Mouse (Mus musculus) hindbrain, embryonic 15.5 days (tissue): ENCODE results near the gene Wdr95. TPM values are rescaled to one million over a fixed set of nuclear protein-coding genes. Genes with fewer than 3 reads are reported as not detected.

Source experiments
- ATAC-seq: fragments of 200-750 bp; cut with Nextera tagmentation; 2 replicates; pipeline ENCODE4 v1.8.0; 2017; ENCODE audit warnings: low read depth, moderate number of reproducible peaks, moderate TSS enrichment; ENCODE audit not compliant: low FRiP score
- H3K27ac ChIP-seq: fragments of 300-500 bp; sonication (generic); replicated peaks from 2 replicates; pipeline ENCODE4 v1.5.1; 2015; ENCODE audit warnings: mild to moderate bottlenecking, inconsistent platforms
- H3K27me3 ChIP-seq: fragments of 300-500 bp; sonication (generic); 2 replicates; pipeline ENCODE4 v1.6.1; 2015; ENCODE audit warnings: control low read depth, inconsistent platforms
- H3K36me3 ChIP-seq: fragments of 300-500 bp; sonication (generic); 2 replicates; pipeline ENCODE4 v1.6.1; 2015; ENCODE audit warnings: control low read depth, inconsistent platforms
- H3K4me1 ChIP-seq: fragments of 300-500 bp; sonication (generic); replicated peaks from 2 replicates; pipeline ENCODE4 v1.6.1; 2015; ENCODE audit warnings: control low read depth, inconsistent platforms
- H3K4me2 ChIP-seq: fragments of 300-500 bp; sonication (generic); 2 replicates; pipeline ENCODE4 v1.6.1; 2015; ENCODE audit warnings: moderate library complexity, mild to moderate bottlenecking, inconsistent platforms
- H3K4me3 ChIP-seq: fragments of 300-500 bp; sonication (generic); 2 replicates; pipeline ENCODE4 v1.5.1; 2015; ENCODE audit warnings: mild to moderate bottlenecking, inconsistent platforms
- H3K9ac ChIP-seq: fragments of 300-500 bp; sonication (generic); 2 replicates; pipeline ENCODE4 v1.6.1; 2015; ENCODE audit warnings: inconsistent platforms
- H3K9me3 ChIP-seq: fragments of 300-500 bp; sonication (generic); 2 replicates; pipeline ENCODE4 v1.6.1; 2016; ENCODE audit warnings: control low read depth, inconsistent platforms
- WGBS: fragments of 180-500 bp; shearing (Covaris S2); methylation state at CpG from one replicate; pipeline ENCODE4 v1.1.7; 2015; 5-methylcytosine and 5-hydroxymethylcytosine counted together
- polyA plus RNA-seq: library from polyadenylated mRNA; unstranded; fragments of >200 nt; fragmentation: Nextera tagmentation; extraction: Ambion mirVana; gene quantifications from 2 replicates; pipeline ENCODE4 v1.2.1, GENCODE M21; 2015

The Wdr95 gene
- polyA plus RNA-seq, 1 experiment from 2014 or later: 0.13 TPM

GRCm38 (mm10) chr5:149642366-149642765 is 113.9 kb downstream of the Wdr95 start:
- H3K27ac ChIP-seq: no peak overlapping the region
- H3K9ac ChIP-seq: no peak overlapping the region
- no peaks in the 10 kb centered on the region for H3K27me3 ChIP-seq
- WGBS: 49% methylated on average over 6 of the region's 6 CpGs
- H3K4me3 ChIP-seq: no peak overlapping the region
- no peak overlapping the region for H3K4me2 ChIP-seq
- no peaks in the 10 kb centered on the region for H3K36me3 ChIP-seq
- no peak for ATAC-seq
- no peaks in the 10 kb centered on the region for H3K9me3 ChIP-seq
- peaks cover 8% of the 10 kb centered on the region for H3K4me1 ChIP-seq

DNA sequence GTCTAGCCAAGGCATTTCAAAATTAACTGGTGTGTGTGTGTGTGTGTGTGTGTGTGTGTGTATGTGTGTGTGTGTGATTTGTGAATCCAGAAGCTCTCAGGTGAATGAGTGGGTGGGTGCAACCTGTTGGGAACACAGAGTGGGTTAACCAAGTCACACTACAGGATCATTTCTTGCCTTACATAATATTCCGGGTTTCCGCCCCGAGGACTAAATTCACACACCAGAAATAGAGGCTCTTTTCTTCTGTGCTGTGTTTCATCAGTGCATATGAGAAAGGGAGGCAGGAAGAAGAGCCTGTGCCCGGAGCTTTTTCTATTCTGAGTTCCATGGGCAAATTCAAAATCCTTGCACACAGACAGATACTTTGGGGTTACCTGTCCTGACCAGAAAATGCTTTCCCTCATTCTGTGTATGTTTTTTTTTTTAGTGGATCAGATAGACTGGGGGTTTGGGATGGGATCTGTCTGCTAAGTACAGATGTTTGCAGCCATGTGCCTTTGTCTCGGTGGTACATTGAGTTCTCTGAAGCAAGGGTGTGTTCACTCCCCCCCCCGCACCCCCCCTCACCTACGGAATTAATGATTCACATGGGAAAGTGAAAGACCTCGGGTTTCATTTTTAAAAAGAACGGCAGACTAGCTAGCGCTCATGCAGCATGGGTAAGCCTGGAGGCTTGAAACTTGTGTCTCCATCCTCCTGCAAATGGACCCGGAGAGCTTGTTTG is 114.5 kb downstream of the Wdr95 start:
- WGBS: 79% methylated on average over 11 of the region's 11 CpGs
- Histone ChIP-seq H3K9me3 (no peaks in the 10 kb centered on the region), H3K9ac (no peak overlapping the region), H3K4me2 (no peak overlapping the region), H3K27me3 (no peaks in the 10 kb centered on the region), H3K27ac (no peak overlapping the region), H3K36me3 (no peaks in the 10 kb centered on the region), H3K4me1 (peaks cover 13% of the 10 kb centered on the region), H3K4me3 (no peak overlapping the region)
- no peak for ATAC-seq

GRCm38 (mm10) chr5:149647367-149648115 is 119.1 kb downstream of the Wdr95 start:
- peaks cover 19% of the 10 kb centered on the region for H3K4me1 ChIP-seq
- 56% methylated on average over 8 of the region's 8 CpGs for WGBS
- H3K27ac ChIP-seq: peak overlapping the region; percentile 38; the same call in 1 of the 2 replicates
- H3K27me3 ChIP-seq: no peaks in the 10 kb centered on the region
- H3K4me2 ChIP-seq: no peak overlapping the region
- no peaks in the 10 kb centered on the region for H3K36me3 ChIP-seq
- no peaks in the 10 kb centered on the region for H3K9me3 ChIP-seq
- ATAC-seq: peak; percentile 53; the same call in 1 of the 2 replicates
- H3K4me3 ChIP-seq: no peak overlapping the region
- no peak overlapping the region for H3K9ac ChIP-seq

DNA sequence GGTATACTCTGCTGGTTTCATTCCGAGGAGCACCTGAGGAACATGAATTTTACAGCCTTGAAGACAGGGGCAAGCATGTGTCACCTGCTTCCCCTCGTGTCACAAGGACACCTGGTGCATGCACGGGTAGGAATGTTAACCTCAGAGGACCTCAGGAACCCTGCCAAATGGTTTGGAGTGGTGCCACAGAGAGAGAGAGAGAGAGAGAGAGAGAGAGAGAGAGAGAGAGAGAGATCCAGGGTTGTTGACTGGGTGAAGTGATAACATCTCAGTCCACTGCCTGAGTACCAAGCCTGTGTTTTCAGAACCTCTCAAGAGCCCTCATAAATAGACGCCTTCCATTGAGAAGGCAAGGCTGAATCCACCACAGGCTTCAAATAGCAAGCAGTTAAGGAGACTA is 119.7 kb downstream of the Wdr95 start:
- Histone ChIP-seq H3K27ac (0 out of 2 replicates have a peak overlapping the region, but pooled peaks have one; percentile 38), H3K36me3 (no peaks in the 10 kb centered on the region), H3K4me3 (no peak overlapping the region), H3K4me2 (no peak overlapping the region), H3K27me3 (no peaks in the 10 kb centered on the region), H3K9ac (no peak overlapping the region), H3K4me1 (peaks cover 19% of the 10 kb centered on the region), H3K9me3 (no peaks in the 10 kb centered on the region)
- ATAC-seq: no peak
- WGBS: 55% methylated on average over 4 of the region's 4 CpGs

DNA sequence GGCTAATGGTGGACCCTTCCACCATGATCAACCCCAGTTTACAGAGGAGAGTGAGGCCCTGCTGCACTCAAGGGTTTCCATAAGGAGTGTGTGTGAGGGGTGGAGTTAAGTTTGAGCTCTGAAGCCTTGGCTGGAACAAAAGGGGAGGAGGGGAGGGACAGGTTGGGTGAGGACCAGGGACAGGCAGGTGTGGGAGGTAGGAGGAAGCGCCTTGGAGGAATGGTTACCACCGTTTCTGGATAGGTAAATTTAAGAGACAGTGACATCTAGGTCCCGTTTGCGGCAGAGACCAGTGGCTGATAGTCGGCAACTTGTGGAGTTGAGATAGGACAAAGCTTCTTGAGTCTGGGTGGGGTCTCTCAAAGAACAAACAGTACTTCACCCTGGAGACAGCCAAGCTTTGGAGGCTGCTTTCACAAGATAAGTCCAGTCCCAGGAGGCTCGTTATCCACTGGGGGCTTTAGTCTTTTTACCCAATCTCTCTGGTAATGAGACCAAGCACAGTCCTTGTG is 120.5 kb downstream of the Wdr95 start:
- WGBS: 86% methylated on average over 6 of the region's 6 CpGs
- no peaks in the 10 kb centered on the region for H3K9me3 ChIP-seq
- H3K4me2 ChIP-seq: no peak overlapping the region
- no peaks in the 10 kb centered on the region for H3K27me3 ChIP-seq
- no peak overlapping the region for H3K4me3 ChIP-seq
- H3K9ac ChIP-seq: no peak overlapping the region
- H3K36me3 ChIP-seq: no peaks in the 10 kb centered on the region
- no peak for ATAC-seq
- peaks cover 19% of the 10 kb centered on the region for H3K4me1 ChIP-seq
- H3K27ac ChIP-seq: no peak overlapping the region

DNA sequence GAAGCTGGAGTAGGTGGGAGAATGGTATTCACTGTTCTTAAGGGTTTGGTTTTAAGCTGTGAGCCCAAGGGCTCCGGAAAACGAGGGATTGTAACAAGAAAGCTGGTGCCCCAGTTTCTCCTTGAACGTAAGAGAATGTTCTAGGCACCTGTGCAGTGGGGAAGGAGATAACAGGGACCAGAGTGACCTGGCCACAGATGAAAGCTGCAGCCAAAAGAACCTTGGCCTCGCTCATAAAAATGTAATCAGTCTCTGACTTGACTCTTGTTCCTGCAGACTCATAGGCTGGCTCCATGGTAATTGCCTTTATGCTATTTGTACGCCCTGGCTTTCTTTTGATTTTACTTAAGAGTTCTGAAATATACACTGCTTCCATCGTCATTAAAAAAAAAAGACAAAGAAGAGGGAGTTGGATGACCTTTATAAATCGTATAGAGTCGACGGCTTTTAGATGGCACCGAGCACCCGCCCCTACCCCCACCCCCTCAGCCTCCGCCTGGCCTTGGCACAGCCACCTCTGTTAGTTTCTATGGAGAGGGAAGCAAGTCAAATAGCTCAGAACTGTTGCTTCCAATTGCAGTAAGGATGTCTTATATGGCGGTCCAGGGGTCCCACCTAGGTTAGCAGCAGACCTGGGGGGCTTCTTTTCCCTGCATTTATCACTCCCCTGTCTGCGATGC is 121.2 kb downstream of the Wdr95 start:
- WGBS: 75% methylated on average over 14 of the region's 14 CpGs
- no peak for ATAC-seq
- H3K9ac ChIP-seq: no peak overlapping the region

GRCm38 (mm10) chr5:149650179-149650553 is 121.7 kb downstream of the Wdr95 start:
- Histone ChIP-seq H3K4me3 (no peak overlapping the region), H3K4me1 (peaks cover 19% of the 10 kb centered on the region), H3K36me3 (no peaks in the 10 kb centered on the region), H3K9me3 (no peaks in the 10 kb centered on the region), H3K27me3 (no peaks in the 10 kb centered on the region), H3K4me2 (no peak overlapping the region), H3K27ac (no peak overlapping the region), H3K9ac (no peak overlapping the region)
- ATAC-seq: peak; percentile 25; the same call in 1 of the 2 replicates
- WGBS: 65% methylated on average over 4 of the region's 4 CpGs

More for the DNA sequence above, 121.2 kb downstream of the Wdr95 start:
- no peaks in the 10 kb centered on the region for H3K36me3 ChIP-seq
- H3K27me3 ChIP-seq: no peaks in the 10 kb centered on the region
- H3K4me3 ChIP-seq: no peak overlapping the region
- peaks cover 19% of the 10 kb centered on the region for H3K4me1 ChIP-seq
- H3K4me2 ChIP-seq: no peak overlapping the region
- no peaks in the 10 kb centered on the region for H3K9me3 ChIP-seq
- no peak overlapping the region for H3K27ac ChIP-seq

DNA sequence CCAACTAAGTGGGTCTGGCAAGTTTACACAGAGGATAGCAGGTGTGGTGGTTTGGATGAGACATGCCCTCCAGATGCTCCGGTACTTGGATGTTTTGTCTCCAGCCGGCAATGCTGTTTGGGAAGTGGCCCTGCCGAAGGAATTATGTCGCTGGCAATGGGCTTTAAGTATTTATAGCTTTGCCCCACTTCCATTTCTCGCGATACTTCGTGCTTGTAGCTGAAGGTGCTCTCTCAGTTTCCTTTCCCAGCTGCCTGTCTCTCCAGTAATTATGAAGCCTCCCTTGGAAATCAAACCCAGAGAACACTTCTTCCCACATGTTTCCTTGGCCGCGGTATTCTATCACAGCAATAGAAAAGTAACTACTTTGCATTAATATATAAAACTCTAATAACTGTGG is 127.2 kb downstream of the Wdr95 start:
- H3K36me3 ChIP-seq: no peaks in the 10 kb centered on the region
- 83% methylated on average over 9 of the region's 9 CpGs for WGBS
- H3K4me3 ChIP-seq: no peak overlapping the region

GRCm38 (mm10) chr5:149658022-149658421 is 129.5 kb downstream of the Wdr95 start:
- H3K27me3 ChIP-seq: no peaks in the 10 kb centered on the region
- H3K9ac ChIP-seq: no peak overlapping the region
- WGBS: 63% methylated on average over 3 of the region's 3 CpGs
- no peak overlapping the region for H3K4me2 ChIP-seq
- no peak overlapping the region for H3K4me3 ChIP-seq
- H3K27ac ChIP-seq: no peak overlapping the region
- no peak for ATAC-seq
- H3K9me3 ChIP-seq: no peaks in the 10 kb centered on the region
- no peaks in the 10 kb centered on the region for H3K36me3 ChIP-seq
- H3K4me1 ChIP-seq: no peaks in the 10 kb centered on the region; the same call in 1 of the 2 replicates

More for the DNA sequence above, 127.2 kb downstream of the Wdr95 start:
- Histone ChIP-seq H3K4me2 (no peak overlapping the region), H3K27ac (no peak overlapping the region), H3K27me3 (no peaks in the 10 kb centered on the region), H3K9me3 (no peaks in the 10 kb centered on the region), H3K4me1 (no peaks in the 10 kb centered on the region; the same call in 1 of the 2 replicates), H3K9ac (no peak overlapping the region)
- no peak for ATAC-seq

DNA sequence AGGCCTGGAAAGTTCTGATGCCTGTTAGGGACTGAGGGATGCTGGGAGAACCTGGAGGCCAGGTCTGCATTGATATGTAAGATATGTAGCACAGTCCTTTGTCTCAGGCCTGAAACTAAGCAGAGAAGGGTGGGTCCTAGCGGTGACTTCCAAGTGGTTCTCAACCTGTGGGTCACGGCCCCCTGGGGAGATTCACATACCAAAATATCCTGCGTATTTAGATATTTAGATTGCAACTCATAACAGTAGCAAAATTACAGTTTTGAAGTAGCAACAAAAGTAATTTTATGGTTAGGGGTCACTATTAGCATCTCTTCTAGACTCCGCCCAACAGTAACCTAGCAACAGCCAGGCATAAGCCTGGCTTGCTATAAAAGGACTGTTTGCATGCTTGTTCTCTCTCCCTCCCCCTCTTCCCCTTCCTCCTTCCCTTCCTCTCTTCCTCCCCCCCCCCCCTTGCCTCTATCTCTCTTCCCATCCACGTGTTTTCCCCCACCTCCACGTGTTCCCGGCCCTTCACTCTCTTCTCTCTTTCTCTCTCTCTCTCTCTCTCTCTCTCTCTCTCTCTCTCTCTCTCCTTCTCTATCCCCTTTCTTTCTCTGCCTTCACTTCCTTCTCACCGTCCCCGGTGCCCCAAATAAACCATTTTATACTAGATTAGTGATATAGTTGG is 130.4 kb downstream of the Wdr95 start:
- Histone ChIP-seq H3K9ac (no peak overlapping the region), H3K9me3 (no peaks in the 10 kb centered on the region), H3K27ac (no peak overlapping the region), H3K36me3 (no peaks in the 10 kb centered on the region), H3K4me1 (no peaks in the 10 kb centered on the region; the same call in 1 of the 2 replicates), H3K4me2 (no peak overlapping the region), H3K27me3 (no peaks in the 10 kb centered on the region), H3K4me3 (no peak overlapping the region)
- WGBS: 66% methylated on average over 9 of the region's 9 CpGs
- ATAC-seq: no peak; the same call in 1 of the 2 replicates

DNA sequence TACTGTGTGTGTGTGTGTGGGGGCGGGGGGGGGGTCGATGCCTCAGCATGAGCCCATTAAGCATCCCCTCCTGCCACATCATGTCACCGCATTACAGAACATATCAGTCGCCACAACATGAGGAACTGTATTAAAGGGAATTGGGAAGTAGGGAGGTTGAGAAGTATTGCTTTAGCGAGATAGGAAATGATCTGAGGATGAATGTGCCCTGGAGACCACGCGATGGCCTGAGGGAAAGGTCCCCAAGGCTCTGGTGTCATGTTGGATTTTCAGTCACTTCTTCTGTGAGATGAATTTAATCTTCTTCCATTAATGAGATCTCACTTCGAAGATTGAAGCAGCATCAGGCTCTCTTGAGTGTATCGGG is 130.9 kb downstream of the Wdr95 start:
- Histone ChIP-seq H3K27ac (no peak overlapping the region), H3K4me3 (no peak overlapping the region), H3K4me1 (no peaks in the 10 kb centered on the region; the same call in 1 of the 2 replicates), H3K4me2 (no peak overlapping the region), H3K27me3 (no peaks in the 10 kb centered on the region), H3K9me3 (no peaks in the 10 kb centered on the region), H3K36me3 (no peaks in the 10 kb centered on the region), H3K9ac (no peak overlapping the region)
- 45% methylated on average over 9 of the region's 9 CpGs for WGBS
- no peak for ATAC-seq
